Mouse (Mus musculus): ENCODE data around the gene Tnrc18.

GRCm38 (mm10) chr5:142851681-142852049, 34.2 kb upstream of the Tnrc18 start:
- TF ChIP-seq GATA1 (IDR thresholded peaks at IDR 0.05; ENCODE audit: low read length) (no peak), TAL1 (IDR thresholded peaks at IDR 0.05; ENCODE audit: low read length) (no peak)

Measured in erythroblast, embryonic 14.5 days (primary cell).